Mouse (Mus musculus): ENCODE measurements at regions not wholly inside any gene's neighbourhood (a gene's known extent, or its start where the extent isn't known, plus 50 kb on each side); places are given as distances from the start of the nearest gene placed in this dataset.

DNA sequence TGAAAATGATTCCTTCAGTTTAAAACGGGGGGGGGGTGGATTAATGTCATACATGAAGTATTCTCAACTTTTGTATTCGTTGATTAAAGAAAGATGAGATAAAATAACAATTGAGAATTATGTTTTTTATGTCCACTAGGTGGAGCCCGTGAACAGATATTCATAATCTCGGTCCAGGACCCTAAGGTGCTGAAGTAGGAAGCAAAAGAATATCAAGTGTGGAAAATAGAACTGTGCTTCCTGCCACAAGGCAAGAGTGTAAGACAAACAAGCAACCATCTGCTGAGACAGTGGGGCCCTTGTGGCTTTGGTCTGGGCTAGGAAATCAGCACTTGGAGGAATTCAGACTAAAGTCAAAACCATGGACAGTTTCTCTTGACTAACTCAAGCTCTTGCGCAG lies 50.9 kb upstream of the Kap start:
- peak; percentile 92 for ATAC-seq (replicated peaks; ENCODE audit: poor library complexity, severe bottlenecking)

DNA sequence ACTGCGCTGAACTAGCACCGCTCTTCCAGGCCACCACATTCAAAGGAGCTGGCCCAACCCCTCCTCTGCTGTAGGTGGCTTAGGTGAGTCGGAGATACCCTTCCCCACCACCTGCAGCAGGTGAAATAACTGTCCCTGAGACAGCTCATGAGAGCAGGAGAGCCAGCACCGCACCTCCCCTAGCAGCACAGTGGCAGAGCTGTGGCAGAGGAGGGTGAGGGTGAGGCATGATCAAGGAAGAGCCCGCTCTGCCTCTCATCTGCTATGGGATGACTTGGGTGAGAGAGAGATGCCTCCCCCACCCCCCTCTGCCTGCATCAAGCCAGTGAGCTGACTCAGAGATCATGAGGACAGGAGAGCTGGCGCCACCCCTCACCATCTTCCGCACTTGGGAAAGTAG lies 81.1 kb upstream of the Kap start:
- ATAC-seq (replicated peaks; ENCODE audit: poor library complexity, severe bottlenecking) = 0 out of 2 replicates have a peak, but pooled peaks have one; percentile 9

DNA sequence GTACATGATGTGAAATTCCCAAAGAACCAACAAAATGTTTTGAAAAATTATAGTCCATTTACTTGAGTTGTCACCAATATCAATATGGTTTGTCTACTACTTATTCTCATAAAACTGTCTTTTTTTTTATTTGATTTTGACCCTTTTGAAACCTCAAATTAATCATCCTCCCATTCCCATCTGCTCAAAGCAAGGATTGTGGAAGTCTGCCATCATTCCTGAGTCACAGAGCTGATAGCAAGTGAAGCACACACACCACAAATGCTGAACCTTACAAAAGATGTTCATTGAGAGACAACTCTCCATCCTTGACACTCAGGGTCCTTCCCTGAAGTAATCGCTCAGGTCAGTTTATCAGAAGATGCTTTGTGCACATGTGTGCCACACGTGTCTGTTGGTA lies 82.1 kb upstream of the Kap start:
- no peak for ATAC-seq (replicated peaks; ENCODE audit: poor library complexity, severe bottlenecking)

DNA sequence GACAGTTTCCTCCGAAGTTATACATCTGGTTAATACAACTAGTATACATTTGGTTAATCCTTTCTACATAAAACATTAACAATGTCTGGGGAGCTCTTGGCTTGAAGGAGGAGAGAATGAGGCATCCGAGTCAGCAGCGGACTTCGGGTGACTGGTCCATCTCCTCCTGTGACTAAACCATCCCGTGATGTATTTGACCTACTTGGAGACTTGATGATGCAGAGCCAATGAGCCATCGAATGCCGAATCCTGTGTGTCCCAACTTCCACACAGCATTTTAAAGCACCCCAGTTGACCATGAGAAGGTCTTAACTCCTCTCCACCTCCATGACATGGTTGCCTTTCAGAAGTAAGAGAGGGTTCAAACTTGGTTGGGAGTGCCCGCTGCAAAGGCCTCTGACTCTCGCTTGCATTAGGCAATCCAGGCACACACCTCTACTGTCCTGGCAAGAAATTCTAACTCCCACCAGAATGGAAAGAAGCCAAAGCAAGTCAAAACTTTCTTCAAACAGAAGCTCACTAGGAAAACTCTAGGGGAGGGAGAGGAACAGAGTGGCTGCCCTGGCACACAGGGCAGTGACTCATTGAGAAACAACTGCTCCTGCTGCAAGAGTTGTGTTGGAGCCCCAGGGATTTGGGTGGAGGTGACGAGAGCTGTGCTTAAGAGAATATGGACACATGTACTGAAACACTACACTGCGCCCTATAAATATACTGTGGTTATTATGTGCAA lies 75.4 kb upstream of the Etv6 start:
- ATAC-seq (replicated peaks; ENCODE audit: poor library complexity, severe bottlenecking) = peak; percentile 45

DNA sequence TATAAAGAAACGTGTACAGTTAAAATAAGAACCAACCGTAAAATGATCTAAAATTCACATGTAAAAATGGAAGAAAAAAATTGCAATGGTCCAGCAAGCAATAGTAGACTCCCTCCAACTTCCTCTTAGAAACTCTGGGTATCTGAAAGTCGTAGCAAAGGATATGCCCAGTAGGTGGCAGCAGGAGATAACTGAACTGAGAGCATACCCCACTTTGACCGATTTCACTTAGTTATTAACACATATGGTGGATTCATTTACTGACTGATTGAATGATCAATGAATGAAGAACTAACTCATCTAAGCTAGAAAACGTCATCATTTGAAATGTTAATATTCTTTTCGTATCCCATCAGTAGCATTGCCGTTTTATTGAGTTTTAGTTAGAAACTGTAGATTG lies 74.8 kb upstream of the Etv6 start:
- peak; percentile 99 for ATAC-seq (replicated peaks; ENCODE audit: poor library complexity, severe bottlenecking)

DNA sequence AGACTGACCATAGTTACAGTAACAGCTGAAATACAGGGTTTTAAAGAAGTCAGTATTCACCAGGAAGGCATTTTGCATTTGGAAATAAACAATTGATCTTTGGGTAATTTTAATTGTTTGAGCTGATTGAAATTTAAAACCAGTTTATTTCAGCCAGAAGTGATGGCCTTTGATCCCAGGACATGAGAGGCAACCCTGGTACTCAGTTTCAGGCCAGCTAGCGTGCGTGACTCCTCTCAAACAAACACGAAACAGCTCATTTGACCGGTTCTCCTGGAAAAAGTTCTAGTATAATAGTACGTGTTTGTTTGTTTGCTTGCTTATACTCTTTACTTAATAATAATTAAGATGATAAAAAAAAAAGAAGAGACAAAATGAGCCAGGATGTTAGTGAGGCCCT lies 72.9 kb upstream of the Etv6 start:
- no peak for ATAC-seq (replicated peaks; ENCODE audit: poor library complexity, severe bottlenecking)

DNA sequence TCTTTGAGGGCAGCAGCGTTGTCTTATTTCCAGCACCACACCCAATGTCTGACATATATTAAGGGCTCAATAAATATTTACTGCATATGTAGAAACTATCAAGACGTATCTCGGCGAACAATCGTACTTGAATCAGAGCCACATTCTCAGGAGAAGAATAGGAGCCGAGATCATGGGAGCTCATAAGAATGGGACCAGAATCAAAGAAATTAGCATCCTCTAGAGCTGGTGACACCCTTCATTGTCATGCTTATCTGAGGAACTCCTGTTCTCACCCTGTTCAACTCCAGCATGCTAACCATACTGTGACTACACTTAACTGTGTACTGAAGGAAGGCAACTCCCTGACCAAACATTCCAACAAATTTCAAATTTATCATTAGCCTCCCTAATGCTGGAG lies 72.2 kb upstream of the Etv6 start:
- no peak for ATAC-seq (replicated peaks; ENCODE audit: poor library complexity, severe bottlenecking)

DNA sequence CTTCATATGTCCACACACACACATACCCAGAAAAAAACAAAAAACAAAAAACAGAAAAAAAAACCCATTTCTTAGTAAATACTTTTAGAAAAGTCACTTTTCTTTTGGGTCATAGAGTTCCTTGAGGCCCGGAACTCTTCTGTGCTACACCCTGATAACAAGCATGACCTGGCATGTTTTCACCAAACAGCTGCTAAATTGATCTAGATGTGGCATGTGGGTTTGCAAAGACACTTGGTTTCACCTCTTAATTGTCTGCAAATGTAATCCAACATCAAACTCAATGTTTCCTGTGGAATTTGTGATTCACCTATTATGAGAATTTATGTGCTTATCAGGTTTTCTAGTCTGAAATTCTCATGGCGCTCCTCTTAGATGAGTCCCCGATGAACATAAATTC lies 68.2 kb upstream of the Etv6 start:
- ATAC-seq (replicated peaks; ENCODE audit: poor library complexity, severe bottlenecking) = no peak

DNA sequence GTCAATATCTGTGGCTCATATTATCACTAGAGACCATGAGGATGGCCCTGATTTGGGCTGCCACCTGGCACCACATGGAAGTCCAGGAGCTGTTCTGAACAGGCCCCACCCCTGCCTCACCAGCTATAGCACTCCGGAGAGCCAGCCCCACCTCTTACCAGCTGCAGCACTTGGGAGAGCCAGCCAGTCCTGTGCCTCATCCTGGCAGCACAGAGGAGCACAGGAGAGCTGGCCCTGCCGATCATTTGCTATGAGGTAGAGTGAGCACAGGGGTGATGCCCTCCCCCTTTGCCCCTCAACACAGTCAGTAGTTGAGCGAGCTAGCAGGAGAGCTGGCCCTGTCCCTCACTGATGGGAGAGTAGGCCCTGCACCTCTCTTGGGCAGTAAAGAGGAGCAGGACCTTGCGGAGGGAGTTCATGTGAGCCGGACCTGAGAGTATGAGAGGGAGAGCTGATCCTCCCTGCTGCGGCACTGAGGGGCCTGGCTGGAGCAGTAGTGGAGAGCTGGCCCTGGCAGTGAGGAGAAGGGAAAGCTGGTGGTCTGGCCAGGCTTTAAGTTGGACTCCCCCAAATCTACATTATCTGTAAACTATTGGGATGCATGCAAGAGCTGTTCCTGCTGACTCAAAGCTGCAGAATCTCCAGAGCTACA lies 63.3 kb upstream of the Etv6 start:
- 0 out of 2 replicates have a peak, but pooled peaks have one; percentile 10 for ATAC-seq (replicated peaks; ENCODE audit: poor library complexity, severe bottlenecking)

DNA sequence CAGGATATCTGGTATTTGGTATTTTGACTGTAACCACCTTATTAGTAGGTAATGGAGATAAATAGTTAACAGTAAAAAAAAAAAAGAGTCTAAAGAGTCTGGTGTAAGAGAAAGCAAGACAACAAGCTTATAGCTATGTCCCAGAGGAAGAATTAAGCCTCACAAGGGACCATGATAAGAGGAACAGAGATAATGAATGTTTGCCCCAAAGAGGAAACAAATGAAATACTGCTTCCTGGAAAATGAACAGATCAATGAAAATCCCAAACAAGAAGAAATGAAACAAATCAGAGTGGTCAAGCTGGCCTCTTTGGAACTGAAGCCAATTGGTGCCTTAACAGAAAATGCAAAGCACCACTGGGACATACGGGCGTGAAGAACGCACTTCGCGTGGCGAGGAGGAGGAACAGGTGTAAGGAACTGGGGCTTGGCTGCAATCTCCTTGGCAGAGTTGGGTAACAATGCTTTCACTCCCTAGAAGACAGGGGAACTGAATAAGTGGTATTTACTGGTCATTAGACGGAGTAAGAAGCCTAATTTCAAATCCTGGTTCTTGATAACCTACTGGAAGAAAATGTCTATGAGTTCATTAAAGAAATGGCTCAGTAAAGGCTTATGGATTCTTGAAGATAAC lies 62.2 kb upstream of the Etv6 start:
- peak; percentile 87 for ATAC-seq (replicated peaks; ENCODE audit: poor library complexity, severe bottlenecking)

DNA sequence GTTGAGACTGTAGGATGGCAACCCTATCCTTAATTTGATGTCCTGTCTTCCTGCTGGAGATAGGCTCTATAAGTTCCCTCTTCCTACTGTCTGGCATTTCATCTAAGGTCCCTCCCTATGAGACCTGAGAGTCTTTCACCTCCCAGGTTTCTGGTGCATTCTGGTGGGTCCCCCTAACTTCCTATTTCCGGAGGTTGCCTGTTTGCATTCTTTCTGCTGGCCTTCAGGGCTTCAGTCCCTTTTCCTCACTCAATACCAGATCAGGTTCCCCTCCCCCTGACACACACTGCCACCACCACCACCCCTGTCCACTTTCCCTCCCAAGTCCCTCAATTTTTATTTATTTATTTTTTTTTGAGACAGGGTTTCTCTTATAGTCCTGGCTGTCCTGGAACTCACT lies 59.5 kb upstream of the Etv6 start:
- no peak for ATAC-seq (replicated peaks; ENCODE audit: poor library complexity, severe bottlenecking)

DNA sequence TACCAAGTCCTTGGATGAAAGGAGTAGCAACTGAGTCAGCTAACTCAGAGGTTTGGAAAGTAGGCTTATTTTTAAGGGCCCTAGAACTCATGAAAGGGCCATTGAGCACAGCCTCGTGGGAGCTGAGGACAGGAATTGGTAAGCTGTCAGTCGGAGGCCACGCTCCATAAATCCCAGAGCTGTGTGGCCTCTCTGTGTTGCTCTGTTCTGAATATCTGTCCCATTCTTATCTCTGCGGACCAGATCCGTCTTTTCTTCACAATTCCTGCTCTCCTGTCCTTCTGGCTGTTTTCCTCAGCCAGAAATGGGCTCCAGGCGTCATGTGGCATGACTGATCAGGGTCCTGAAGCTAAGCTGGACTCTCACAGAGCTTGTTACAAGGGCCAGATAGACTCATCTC lies 58.6 kb upstream of the Etv6 start:
- ATAC-seq (replicated peaks; ENCODE audit: poor library complexity, severe bottlenecking) = no peak

DNA sequence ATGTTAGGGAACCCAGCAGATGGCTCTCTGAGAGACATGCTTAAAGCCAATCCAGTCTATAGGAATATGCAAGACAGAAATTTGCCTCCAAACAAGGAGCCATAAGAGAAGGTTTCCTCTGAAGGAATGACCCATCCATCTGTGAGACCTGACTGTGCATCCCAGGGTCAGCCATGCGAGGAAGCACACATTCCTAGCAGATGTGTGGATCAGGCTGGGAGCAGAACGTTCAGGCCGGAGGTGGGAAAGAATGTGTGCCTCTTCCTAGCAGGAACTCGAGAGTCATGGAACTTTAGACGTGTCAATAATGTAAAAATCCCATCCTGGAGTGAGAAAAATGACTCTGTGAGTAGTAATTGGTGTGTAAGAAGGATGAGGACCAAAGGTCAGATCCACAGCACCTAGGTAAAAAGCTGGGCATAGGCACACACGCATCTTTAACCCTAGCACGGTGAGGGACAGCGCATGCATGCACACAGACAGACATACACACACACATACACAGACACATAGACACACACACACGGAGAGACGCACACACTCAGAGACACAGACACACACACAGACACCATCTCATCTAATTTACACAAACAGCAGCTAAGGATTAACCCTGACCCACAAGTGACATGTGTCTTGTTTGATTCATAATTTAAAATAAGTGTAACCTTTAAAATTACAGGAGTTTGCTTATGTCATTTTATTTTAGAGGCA lies 51.5 kb upstream of the Etv6 start:
- ATAC-seq (replicated peaks; ENCODE audit: poor library complexity, severe bottlenecking) = no peak

DNA sequence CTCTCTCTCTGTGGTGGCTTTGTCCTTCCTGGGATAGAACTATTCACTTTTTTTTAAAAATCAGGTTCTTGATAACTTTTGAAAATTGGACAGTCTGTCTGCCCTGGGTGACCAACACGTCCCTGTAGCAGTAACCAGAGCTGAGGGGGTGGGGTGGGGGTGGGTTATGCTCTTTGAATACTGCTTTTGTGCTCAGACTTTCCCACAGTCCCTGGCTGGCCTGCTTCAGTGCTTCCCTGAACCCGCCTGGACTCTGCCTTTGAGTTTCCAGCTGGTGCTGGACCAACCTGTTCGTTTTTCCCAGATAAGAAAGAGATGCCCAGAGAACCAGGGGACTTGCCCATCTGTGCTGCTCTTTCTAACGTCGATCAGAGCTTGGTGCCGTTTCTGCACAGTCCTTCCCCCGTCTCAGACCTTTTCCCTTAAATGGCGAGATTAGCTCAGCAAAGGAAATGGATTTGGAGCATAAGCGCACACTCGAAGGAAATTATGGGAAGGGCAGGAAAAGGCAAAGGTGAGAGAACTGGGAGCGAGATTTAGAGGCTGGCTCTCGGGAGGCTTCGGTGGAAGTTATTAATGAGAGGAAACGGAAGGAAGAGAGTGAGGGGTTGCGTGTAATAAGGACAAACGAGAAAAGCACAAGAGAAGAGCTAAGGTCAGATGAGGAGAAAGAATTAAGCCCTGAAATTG lies 50.7 kb upstream of the Etv6 start:
- ATAC-seq (replicated peaks; ENCODE audit: poor library complexity, severe bottlenecking) = no peak
